Mouse (Mus musculus): ENCODE results near the gene Pla2g16. TPM values are rescaled to one million over a fixed set of nuclear protein-coding genes. Genes with fewer than 3 reads are reported as not detected.

Pla2g16 gene
- polyA plus RNA-seq, 1 experiment from 2014 or later, result 5.7 TPM

- H3K9ac ChIP-seq, result no peak overlapping the region
- WGBS, result 71% methylated on average over 4 of the region's 4 CpGs
- no peak for ATAC-seq (ENCODE audit: low FRiP score, low read depth)
- H3K9me3 ChIP-seq, result no peaks in the 10 kb centered on the region
- no peaks in the 10 kb centered on the region for H3K27me3 ChIP-seq
- no peak overlapping the region for H3K4me3 ChIP-seq
- no peak overlapping the region for H3K4me2 ChIP-seq
- H3K36me3 ChIP-seq, result no peaks in the 10 kb centered on the region
- H3K4me1 ChIP-seq (replicated peaks), result no peaks in the 10 kb centered on the region
- no peak overlapping the region for H3K27ac ChIP-seq (replicated peaks)
Measured at GRCm38 (mm10) chr19:7598481-7598880, 41.2 kb downstream of the Pla2g16 start.

- WGBS, result 76% methylated on average over 4 of the region's 4 CpGs
- Histone ChIP-seq H3K9me3 (no peaks in the 10 kb centered on the region), H3K4me1 (replicated peaks) (peaks cover 13% of the 10 kb centered on the region), H3K9ac (no peak overlapping the region), H3K36me3 (no peaks in the 10 kb centered on the region), H3K4me3 (no peak overlapping the region), H3K4me2 (no peak overlapping the region), H3K27ac (replicated peaks) (no peak overlapping the region), H3K27me3 (no peaks in the 10 kb centered on the region)
- no peak for ATAC-seq (ENCODE audit: low FRiP score, low read depth)
Measured at GRCm38 (mm10) chr19:7601551-7601950, 44.3 kb downstream of the Pla2g16 start.

- Histone ChIP-seq H3K36me3 (no peaks in the 10 kb centered on the region), H3K4me3 (no peak overlapping the region), H3K9me3 (no peaks in the 10 kb centered on the region), H3K27me3 (0 out of 2 replicates have a peak, but pooled peaks cover 5% of the 10 kb centered on the region), H3K27ac (replicated peaks) (no peak overlapping the region), H3K9ac (no peak overlapping the region), H3K4me1 (replicated peaks) (peaks cover 23% of the 10 kb centered on the region), H3K4me2 (no peak overlapping the region)
- ATAC-seq (ENCODE audit: low FRiP score, low read depth), result no peak
- WGBS, result 94% methylated on average over 10 of the region's 10 CpGs
Measured at GRCm38 (mm10) chr19:7604107-7604506, 46.8 kb downstream of the Pla2g16 start.

GRCm38 (mm10) chr19:7605013-7605412 lies 47.8 kb downstream of the Pla2g16 start:
- Histone ChIP-seq H3K27me3 (peaks cover 12% of the 10 kb centered on the region; the same call in 1 of the 2 replicates), H3K4me1 (replicated peaks) (peaks cover 23% of the 10 kb centered on the region), H3K9ac (no peak overlapping the region), H3K27ac (replicated peaks) (no peak overlapping the region), H3K9me3 (no peaks in the 10 kb centered on the region), H3K4me3 (no peak overlapping the region), H3K36me3 (no peaks in the 10 kb centered on the region), H3K4me2 (no peak overlapping the region)
- ATAC-seq (ENCODE audit: low FRiP score, low read depth), result no peak

GRCm38 (mm10) chr19:7605930-7606783 lies 48.9 kb downstream of the Pla2g16 start:
- peak; percentile 80 for ATAC-seq (ENCODE audit: low FRiP score, low read depth)

GRCm38 (mm10) chr19:7606801-7607689 lies 49.8 kb downstream of the Pla2g16 start, which contains the start of gene Lgals12:
Gene Lgals12 (minus strand): TSS chr19:7607193.
- no peaks in the 10 kb centered on the region for H3K36me3 ChIP-seq
- H3K27ac ChIP-seq (replicated peaks), result peak within 1 kb of the TSS; percentile 49
- ATAC-seq (ENCODE audit: low FRiP score, low read depth), result no peak; the same call in none of the 2 replicates
- WGBS, result 8% methylated on average over 15 of the region's 15 CpGs
- peak within 1 kb of the TSS; percentile 36 for H3K9ac ChIP-seq
- H3K9me3 ChIP-seq, result no peaks in the 10 kb centered on the region
- H3K4me3 ChIP-seq, result peak within 1 kb of the TSS; percentile 38
- H3K27me3 ChIP-seq, result peaks cover 23% of the 10 kb centered on the region
- H3K4me2 ChIP-seq, result peak within 1 kb of the TSS; percentile 72
- H3K4me1 ChIP-seq (replicated peaks), result peaks cover 29% of the 10 kb centered on the region

More at GRCm38 (mm10) chr19:7605930-7606783, 48.9 kb downstream of the Pla2g16 start:
- Histone ChIP-seq H3K9ac (peak overlapping the region; percentile 36), H3K4me3 (peak overlapping the region; percentile 38), H3K4me1 (replicated peaks) (peaks cover 23% of the 10 kb centered on the region), H3K27ac (replicated peaks) (peak overlapping the region; percentile 49), H3K9me3 (no peaks in the 10 kb centered on the region), H3K27me3 (peaks cover 15% of the 10 kb centered on the region; the same call in 1 of the 2 replicates), H3K36me3 (no peaks in the 10 kb centered on the region), H3K4me2 (peak overlapping the region; percentile 72)
- WGBS, result 5% methylated on average over 15 of the region's 15 CpGs

GRCm38 (mm10) chr19:7607690-7608201 lies 50.5 kb downstream of the Pla2g16 start:
- Histone ChIP-seq H3K9ac (no peak overlapping the region), H3K4me2 (no peak overlapping the region), H3K4me1 (replicated peaks) (peaks cover 35% of the 10 kb centered on the region), H3K9me3 (no peaks in the 10 kb centered on the region), H3K36me3 (no peaks in the 10 kb centered on the region), H3K27me3 (peaks cover 26% of the 10 kb centered on the region), H3K27ac (replicated peaks) (no peak overlapping the region), H3K4me3 (no peak overlapping the region)
- no peak for ATAC-seq (ENCODE audit: low FRiP score, low read depth)
- WGBS, result 81% methylated on average over 7 of the region's 7 CpGs

- WGBS, result 2% methylated on average over 54 of the region's 54 CpGs
- Histone ChIP-seq H3K27ac (replicated peaks) (no peak within 1 kb of the TSS), H3K4me1 (replicated peaks) (peaks cover 16% of the 10 kb centered on the region), H3K9me3 (no peaks in the 10 kb centered on the region), H3K36me3 (no peaks in the 10 kb centered on the region), H3K9ac (peak within 1 kb of the TSS; percentile 44), H3K27me3 (peaks cover 32% of the 10 kb centered on the region), H3K4me3 (peak within 1 kb of the TSS; percentile 51), H3K4me2 (peak within 1 kb of the TSS; percentile 98)
- ATAC-seq (ENCODE audit: low FRiP score, low read depth), result peak; percentile 66
Measured at GRCm38 (mm10) chr19:7611942-7612757, 54.9 kb downstream of the Pla2g16 start, which contains the start of gene Hrasls5. Gene Hrasls5 (plus strand): TSS chr19:7612541.

- Histone ChIP-seq H3K4me2 (no peak overlapping the region), H3K9ac (no peak overlapping the region), H3K27me3 (peaks cover 30% of the 10 kb centered on the region), H3K36me3 (no peaks in the 10 kb centered on the region), H3K4me1 (replicated peaks) (peaks cover 12% of the 10 kb centered on the region), H3K4me3 (no peak overlapping the region), H3K9me3 (no peaks in the 10 kb centered on the region), H3K27ac (replicated peaks) (no peak overlapping the region)
- 87% methylated on average over 7 of the region's 7 CpGs for WGBS
- ATAC-seq (ENCODE audit: low FRiP score, low read depth), result no peak
Measured at GRCm38 (mm10) chr19:7613151-7613550, 55.9 kb downstream of the Pla2g16 start.

- no peak for ATAC-seq (ENCODE audit: low FRiP score, low read depth)
- Histone ChIP-seq H3K4me1 (replicated peaks) (peaks cover 12% of the 10 kb centered on the region), H3K9ac (no peak overlapping the region), H3K4me2 (no peak overlapping the region), H3K27me3 (peaks cover 15% of the 10 kb centered on the region), H3K4me3 (no peak overlapping the region), H3K36me3 (no peaks in the 10 kb centered on the region), H3K9me3 (no peaks in the 10 kb centered on the region), H3K27ac (replicated peaks) (no peak overlapping the region)
- 76% methylated on average over 5 of the region's 5 CpGs for WGBS
Measured at GRCm38 (mm10) chr19:7616231-7616930, 59.1 kb downstream of the Pla2g16 start.

Measured in hindbrain, embryonic 15.5 days (tissue).